Mouse (Mus musculus) limb, embryonic 12.5 days (tissue): ENCODE data around the gene Tgfbr2. TPM values are rescaled to one million over a fixed set of nuclear protein-coding genes. Genes with fewer than 3 reads are reported as not detected.

Source experiments
- ATAC-seq: fragments of 200-750 bp; cut with Nextera tagmentation; 2 replicates; pipeline ENCODE4 v1.8.0; 2017; ENCODE audit warnings: low read depth, moderate TSS enrichment; ENCODE audit not compliant: insufficient number of reproducible peaks, insufficient read depth, low FRiP score, low TSS enrichment
- H3K27ac ChIP-seq: fragments of 300-500 bp; sonication (generic); 2 replicates; pipeline ENCODE4 v1.5.1; 2016; ENCODE audit warnings: mild to moderate bottlenecking, moderate library complexity
- H3K27me3 ChIP-seq: fragments of 300-500 bp; sonication (generic); 2 replicates; pipeline ENCODE4 v1.6.1; 2016; ENCODE audit warnings: mild to moderate bottlenecking, moderate library complexity
- H3K36me3 ChIP-seq: fragments of 300-500 bp; sonication (generic); 2 replicates; pipeline ENCODE4 v1.6.1; 2016; ENCODE audit warnings: mild to moderate bottlenecking, moderate library complexity
- H3K4me1 ChIP-seq: fragments of 300-500 bp; sonication (generic); replicated peaks from 2 replicates; pipeline ENCODE4 v1.6.1; 2016
- H3K4me2 ChIP-seq: fragments of 300-500 bp; sonication (generic); 2 replicates; pipeline ENCODE4 v1.6.1; 2016; ENCODE audit warnings: mild to moderate bottlenecking, moderate library complexity
- H3K4me3 ChIP-seq: fragments of 300-500 bp; sonication (generic); replicated peaks from 2 replicates; pipeline ENCODE4 v1.5.1; 2016; ENCODE audit warnings: mild to moderate bottlenecking
- H3K9ac ChIP-seq: fragments of 300-500 bp; sonication (generic); replicated peaks from 2 replicates; pipeline ENCODE4 v1.6.1; 2016; ENCODE audit warnings: mild to moderate bottlenecking, moderate library complexity
- H3K9me3 ChIP-seq: fragments of 300-500 bp; sonication (generic); 2 replicates; pipeline ENCODE4 v1.6.1; 2016; ENCODE audit warnings: mild to moderate bottlenecking, moderate library complexity
- WGBS: fragments of 180-500 bp; shearing (Covaris S2); methylation state at CpG from one replicate; pipeline ENCODE4 v1.1.7; 2016; 5-methylcytosine and 5-hydroxymethylcytosine counted together
- polyA plus RNA-seq: library from polyadenylated mRNA; unstranded; fragments of >200 nt; fragmentation: Nextera tagmentation; extraction: Ambion mirVana; gene quantifications from 2 replicates; pipeline ENCODE4 v1.2.1, GENCODE M21; 2016

Gene Tgfbr2
- polyA plus RNA-seq, 1 experiment from 2014 or later: 25.3 TPM

GRCm38 (mm10) chr9:116111149-116111970 lies 63.8 kb downstream of the Tgfbr2 start:
- 89% methylated on average over 9 of the region's 9 CpGs for WGBS
- Histone ChIP-seq H3K36me3 (peaks cover 48% of the 10 kb centered on the region), H3K27me3 (no peaks in the 10 kb centered on the region), H3K9me3 (no peaks in the 10 kb centered on the region), H3K9ac (no peak overlapping the region), H3K4me2 (no peak overlapping the region), H3K27ac (no peak overlapping the region), H3K4me3 (no peak overlapping the region), H3K4me1 (peaks cover 18% of the 10 kb centered on the region)
- no peak for ATAC-seq

GRCm38 (mm10) chr9:116108729-116109128 lies 66.4 kb downstream of the Tgfbr2 start:
- ATAC-seq: no peak
- WGBS: 84% methylated on average over 2 of the region's 2 CpGs

GRCm38 (mm10) chr9:116104770-116105169 lies 70.4 kb downstream of the Tgfbr2 start:
- H3K9ac ChIP-seq: no peak overlapping the region
- no peaks in the 10 kb centered on the region for H3K27me3 ChIP-seq
- ATAC-seq: no peak
- H3K4me2 ChIP-seq: no peak overlapping the region
- H3K4me3 ChIP-seq: no peak overlapping the region
- H3K27ac ChIP-seq: no peak overlapping the region
- 92% methylated on average over 17 of the region's 17 CpGs for WGBS
- H3K36me3 ChIP-seq: peaks cover 92% of the 10 kb centered on the region
- peaks cover 10% of the 10 kb centered on the region for H3K4me1 ChIP-seq
- no peaks in the 10 kb centered on the region for H3K9me3 ChIP-seq

More at GRCm38 (mm10) chr9:116108729-116109128, 66.4 kb downstream of the Tgfbr2 start:
- Histone ChIP-seq H3K4me3 (no peak overlapping the region), H3K4me2 (no peak overlapping the region), H3K9ac (no peak overlapping the region), H3K9me3 (no peaks in the 10 kb centered on the region), H3K4me1 (0 out of 2 replicates have a peak, but pooled peaks cover 2% of the 10 kb centered on the region), H3K27me3 (no peaks in the 10 kb centered on the region), H3K27ac (no peak overlapping the region), H3K36me3 (peaks cover 72% of the 10 kb centered on the region)

DNA sequence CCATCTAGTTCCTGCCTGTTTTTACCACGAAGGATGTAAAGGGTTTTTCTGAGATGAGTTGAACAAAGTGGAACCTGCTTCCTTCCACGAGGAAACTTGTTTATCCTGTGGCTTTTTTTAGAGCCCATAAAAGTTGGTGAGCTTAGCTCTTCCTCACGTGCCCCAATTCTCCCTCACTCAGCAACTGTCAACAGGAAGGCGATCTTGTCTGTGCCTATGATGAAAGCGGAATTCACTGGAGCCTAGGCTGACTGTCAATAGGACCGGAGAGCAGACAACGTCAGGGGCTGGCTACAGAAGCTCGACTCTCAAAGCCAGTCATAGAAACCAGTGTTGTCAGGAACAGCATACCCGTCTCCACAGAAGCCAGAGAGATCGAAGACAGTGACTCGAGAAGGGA lies 73.3 kb downstream of the Tgfbr2 start:
- Histone ChIP-seq H3K4me2 (no peak overlapping the region), H3K4me1 (peaks cover 25% of the 10 kb centered on the region), H3K27me3 (no peaks in the 10 kb centered on the region), H3K4me3 (no peak overlapping the region), H3K9me3 (no peaks in the 10 kb centered on the region), H3K9ac (no peak overlapping the region), H3K36me3 (peaks cover 87% of the 10 kb centered on the region), H3K27ac (no peak overlapping the region)
- 65% methylated on average over 11 of the region's 11 CpGs for WGBS
- ATAC-seq: no peak

- peaks cover 25% of the 10 kb centered on the region for H3K4me1 ChIP-seq
- no peak overlapping the region for H3K27ac ChIP-seq
- no peak overlapping the region for H3K4me3 ChIP-seq
- peaks cover 81% of the 10 kb centered on the region for H3K36me3 ChIP-seq
- no peaks in the 10 kb centered on the region for H3K27me3 ChIP-seq
- H3K4me2 ChIP-seq: no peak overlapping the region
- no peaks in the 10 kb centered on the region for H3K9me3 ChIP-seq
- ATAC-seq: no peak
- H3K9ac ChIP-seq: no peak overlapping the region
- WGBS: 77% methylated on average over 9 of the region's 9 CpGs
These were observed 75.1 kb downstream of the Tgfbr2 start for GRCm38 (mm10) chr9:116100015-116100414.

DNA sequence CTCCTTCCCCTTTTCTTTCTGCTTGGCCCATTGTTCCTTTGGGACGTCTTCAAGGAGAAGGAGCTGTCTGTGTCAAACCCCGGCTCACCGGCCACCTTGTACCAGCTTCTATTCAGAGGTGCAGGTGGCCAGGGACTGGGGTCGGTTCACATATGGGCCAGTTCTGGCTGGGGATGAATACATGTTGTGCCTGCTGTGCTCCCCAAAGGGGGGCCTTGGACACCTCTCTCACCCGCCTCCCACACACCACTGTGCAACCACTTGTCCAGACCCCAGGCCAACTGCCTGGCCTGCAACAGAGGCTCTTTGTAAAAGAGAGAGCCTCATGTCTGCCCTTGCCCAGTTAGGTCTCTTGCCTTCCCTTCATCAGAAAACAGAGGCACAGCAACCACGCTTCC lies 75.6 kb downstream of the Tgfbr2 start:
- no peak for ATAC-seq
- Histone ChIP-seq H3K4me1 (peaks cover 25% of the 10 kb centered on the region), H3K9me3 (no peaks in the 10 kb centered on the region), H3K36me3 (peaks cover 78% of the 10 kb centered on the region), H3K9ac (no peak overlapping the region), H3K27ac (peak overlapping the region; percentile 67), H3K27me3 (no peaks in the 10 kb centered on the region), H3K4me3 (no peak overlapping the region), H3K4me2 (no peak overlapping the region)
- 59% methylated on average over 6 of the region's 6 CpGs for WGBS

GRCm38 (mm10) chr9:116098724-116099595 lies 76.2 kb downstream of the Tgfbr2 start:
- no peak overlapping the region for H3K4me3 ChIP-seq
- no peak overlapping the region for H3K9ac ChIP-seq
- no peak overlapping the region for H3K4me2 ChIP-seq
- H3K36me3 ChIP-seq: peaks cover 75% of the 10 kb centered on the region
- H3K27me3 ChIP-seq: no peaks in the 10 kb centered on the region
- ATAC-seq: no peak
- H3K9me3 ChIP-seq: no peaks in the 10 kb centered on the region
- H3K4me1 ChIP-seq: peaks cover 25% of the 10 kb centered on the region
- WGBS: 49% methylated on average over 16 of the region's 16 CpGs
- H3K27ac ChIP-seq: peak overlapping the region; percentile 67

- no peak overlapping the region for H3K4me2 ChIP-seq
- peaks cover 13% of the 10 kb centered on the region for H3K4me1 ChIP-seq
- H3K9me3 ChIP-seq: no peaks in the 10 kb centered on the region
- no peak overlapping the region for H3K4me3 ChIP-seq
- H3K27ac ChIP-seq: peak overlapping the region; percentile 70
- H3K27me3 ChIP-seq: no peaks in the 10 kb centered on the region
- H3K9ac ChIP-seq: no peak overlapping the region
- ATAC-seq: no peak
- peaks cover 62% of the 10 kb centered on the region for H3K36me3 ChIP-seq
- 47% methylated on average over 5 of the region's 5 CpGs for WGBS
These were observed 83.2 kb downstream of the Tgfbr2 start for GRCm38 (mm10) chr9:116091921-116092320.

- H3K4me2 ChIP-seq: no peak overlapping the region
These were observed 83.9 kb downstream of the Tgfbr2 start for GRCm38 (mm10) chr9:116091101-116091841.

DNA sequence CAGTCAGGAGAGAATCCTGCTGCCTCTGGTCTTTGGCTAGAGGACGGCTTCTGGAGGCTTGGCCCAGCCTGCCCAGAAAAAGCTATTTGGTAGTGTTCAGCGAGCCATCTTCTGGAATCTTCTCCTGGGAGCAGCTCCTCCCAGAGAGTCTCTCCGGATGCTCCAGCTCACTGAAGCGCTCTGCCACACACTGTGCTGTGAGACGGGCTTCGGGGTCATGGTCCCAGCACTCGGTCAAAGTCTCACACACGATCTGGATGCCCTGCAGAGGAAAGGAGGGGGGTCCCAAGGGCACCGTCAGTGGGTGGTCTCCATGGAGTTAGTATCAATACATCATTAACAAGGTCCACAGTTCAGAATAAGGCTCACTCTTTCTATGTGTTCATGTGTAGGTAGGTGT lies 84.9 kb downstream of the Tgfbr2 start:
- Histone ChIP-seq H3K27me3 (no peaks in the 10 kb centered on the region), H3K9ac (no peak overlapping the region), H3K27ac (no peak overlapping the region), H3K4me3 (no peak overlapping the region), H3K36me3 (peaks cover 54% of the 10 kb centered on the region), H3K9me3 (no peaks in the 10 kb centered on the region), H3K4me2 (no peak overlapping the region), H3K4me1 (peaks cover 13% of the 10 kb centered on the region)
- WGBS: 94% methylated on average over 9 of the region's 9 CpGs
- ATAC-seq: no peak

More at GRCm38 (mm10) chr9:116091101-116091841, 83.9 kb downstream of the Tgfbr2 start:
- ATAC-seq: no peak
- Histone ChIP-seq H3K27ac (no peak overlapping the region), H3K27me3 (no peaks in the 10 kb centered on the region), H3K4me1 (peaks cover 13% of the 10 kb centered on the region), H3K9me3 (no peaks in the 10 kb centered on the region), H3K36me3 (peaks cover 58% of the 10 kb centered on the region), H3K9ac (no peak overlapping the region), H3K4me3 (no peak overlapping the region)
- 77% methylated on average over 7 of the region's 7 CpGs for WGBS

DNA sequence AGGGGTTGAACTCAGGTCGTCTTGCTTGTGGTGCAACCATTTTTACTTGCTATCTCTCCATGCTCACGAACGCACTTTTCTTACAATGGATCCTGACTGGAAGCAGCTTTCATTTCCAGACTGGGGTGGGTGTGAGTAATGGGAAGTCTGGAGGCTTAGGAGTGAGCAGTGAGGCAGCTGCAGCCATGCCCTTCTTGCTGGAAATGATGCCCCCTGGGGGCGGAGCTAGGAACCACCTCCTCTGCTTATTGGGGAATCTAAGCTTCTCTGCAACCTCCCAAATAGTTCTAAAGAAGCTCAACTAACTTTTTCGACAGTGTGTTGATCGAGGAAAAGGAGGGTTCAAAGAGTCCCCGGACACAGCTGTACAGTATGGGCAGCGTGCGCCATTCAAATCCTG lies 86.2 kb downstream of the Tgfbr2 start:
- no peak for ATAC-seq
- H3K4me1 ChIP-seq: peaks cover 13% of the 10 kb centered on the region
- no peaks in the 10 kb centered on the region for H3K9me3 ChIP-seq
- H3K27me3 ChIP-seq: no peaks in the 10 kb centered on the region
- H3K4me3 ChIP-seq: no peak overlapping the region
- 92% methylated on average over 9 of the region's 9 CpGs for WGBS
- H3K36me3 ChIP-seq: peaks cover 46% of the 10 kb centered on the region
- H3K9ac ChIP-seq: no peak overlapping the region
- no peak overlapping the region for H3K4me2 ChIP-seq
- H3K27ac ChIP-seq: no peak overlapping the region
